Mouse (Mus musculus): ENCODE measurements around the gene Lef1.

Lef1 gene

GRCm38 (mm10) chr3:131186193-131186592 lies 75.9 kb downstream of the Lef1 start:
- in situ Hi-C loops (cut with MboI, MseI): no loop called here

GRCm38 (mm10) chr3:131190239-131190638 lies 80.0 kb downstream of the Lef1 start:
- in situ Hi-C loops (cut with MboI, MseI): no loop called here

GRCm38 (mm10) chr3:131190671-131191367 lies 80.5 kb downstream of the Lef1 start:
- in situ Hi-C loops (cut with MboI, MseI): no loop called here

- in situ Hi-C loops (cut with MboI, MseI): no loop called here
Observed at GRCm38 (mm10) chr3:131191454-131191853, 81.2 kb downstream of the Lef1 start.

- in situ Hi-C loops (cut with MboI, MseI): no loop called here
Observed at GRCm38 (mm10) chr3:131196050-131196449, 85.8 kb downstream of the Lef1 start.

DNA sequence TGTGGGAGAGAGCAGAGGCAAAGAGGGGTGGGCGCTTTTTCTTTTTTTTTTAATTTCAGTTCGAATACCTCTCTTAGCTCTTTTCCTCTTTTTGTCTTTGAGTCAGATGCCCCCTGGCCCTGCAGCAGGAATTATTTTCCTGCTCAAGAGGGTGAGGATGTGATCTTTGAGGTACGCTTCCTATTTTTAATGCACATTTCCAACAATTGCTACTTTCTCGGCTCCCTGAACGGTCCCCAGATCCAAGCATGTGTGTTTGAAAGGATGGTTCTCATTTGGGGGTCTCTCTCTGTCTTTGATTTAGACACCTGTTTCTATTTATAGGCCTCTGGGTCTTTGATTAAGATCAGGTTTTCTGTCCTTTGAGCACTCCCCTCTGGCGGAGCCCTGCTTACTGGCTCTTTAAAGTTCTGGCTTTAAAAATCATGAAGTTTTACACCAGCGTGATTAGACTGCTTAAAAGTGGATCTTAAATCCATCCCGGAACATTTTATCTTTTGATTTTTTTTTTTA lies 86.3 kb downstream of the Lef1 start:
- in situ Hi-C loops (cut with MboI, MseI): no loop called here

GRCm38 (mm10) chr3:131198991-131199390 lies 88.7 kb downstream of the Lef1 start:
- in situ Hi-C loops (cut with MboI, MseI): no loop called here

DNA sequence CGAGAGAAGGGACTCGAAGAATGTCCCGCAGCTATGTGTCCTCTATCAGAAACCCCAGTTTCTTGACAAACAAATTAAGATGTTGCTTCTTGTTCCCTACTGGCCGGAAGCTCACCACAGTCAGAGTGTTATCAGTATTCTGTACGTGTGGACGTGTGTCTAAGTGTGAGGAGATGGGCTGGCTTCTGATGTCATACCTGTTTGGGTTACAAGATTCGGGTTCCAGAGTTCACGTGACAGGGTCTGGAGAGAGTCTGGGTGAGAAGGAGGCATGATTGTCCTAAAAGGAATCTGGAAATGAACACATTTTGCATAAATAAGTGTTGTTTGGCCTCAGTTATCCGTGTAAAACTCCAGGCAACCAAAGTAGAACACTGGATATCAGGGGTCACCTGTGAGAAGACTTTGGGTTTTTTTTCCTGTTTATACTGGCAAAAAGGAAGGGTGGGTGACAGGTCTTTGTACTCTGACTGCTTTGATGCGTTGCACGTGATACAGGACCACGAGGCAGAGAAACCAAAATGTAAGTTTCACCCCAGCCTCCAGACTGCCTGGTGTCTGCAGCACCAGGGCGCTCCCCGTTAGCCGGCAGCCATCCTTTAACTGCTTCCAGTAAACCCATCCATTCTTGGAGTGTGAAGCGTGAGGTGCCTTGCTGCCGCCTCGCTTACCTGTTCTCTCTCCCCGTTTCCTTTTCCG lies 89.5 kb downstream of the Lef1 start:
- in situ Hi-C loops (cut with MboI, MseI): no loop called here

DNA sequence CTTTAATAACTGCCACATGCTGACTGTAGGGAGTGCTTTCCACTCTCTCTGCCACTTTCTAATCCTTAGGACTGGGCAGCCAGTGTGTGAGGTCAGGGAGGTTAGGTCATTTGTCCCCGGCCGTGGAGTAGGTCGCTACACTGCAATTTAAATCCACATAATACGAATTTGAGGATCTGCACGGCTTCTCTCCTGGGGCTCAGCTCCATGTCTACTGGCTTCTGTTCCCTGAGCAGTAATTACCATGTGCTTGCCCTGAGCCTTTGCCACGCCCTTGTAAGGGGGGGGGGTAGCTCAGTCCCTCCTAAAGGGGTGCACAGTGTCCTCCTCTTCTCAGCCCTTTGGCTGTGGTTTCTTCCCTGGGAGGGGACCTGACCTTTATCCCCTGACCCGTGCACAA lies 92.0 kb downstream of the Lef1 start:
- in situ Hi-C loops (cut with MboI, MseI): no loop called here

DNA sequence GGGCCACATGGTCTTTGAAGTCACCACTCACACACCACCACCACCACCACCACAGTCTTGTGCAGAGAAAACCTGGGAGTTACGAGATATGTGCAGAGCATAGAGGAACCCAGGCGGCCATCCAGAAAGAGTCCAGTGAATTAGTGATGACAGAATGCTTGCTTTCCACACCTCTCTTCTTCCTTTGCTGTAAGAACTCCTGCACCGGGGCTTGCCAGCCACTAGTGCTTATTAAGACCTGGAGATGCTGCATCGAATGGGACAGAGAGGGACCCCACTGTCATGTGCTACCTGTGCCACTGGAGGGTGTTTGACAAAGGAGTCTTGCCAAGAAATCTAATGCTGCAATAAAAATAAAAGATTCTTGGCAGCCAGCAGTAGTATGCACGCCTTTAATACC lies 97.6 kb downstream of the Lef1 start:
- in situ Hi-C loops (cut with MboI, MseI): loop anchor here (5.0 kb wide), 1 partner anchor 91 kb away; no protein-coding TSS in a partner anchor

DNA sequence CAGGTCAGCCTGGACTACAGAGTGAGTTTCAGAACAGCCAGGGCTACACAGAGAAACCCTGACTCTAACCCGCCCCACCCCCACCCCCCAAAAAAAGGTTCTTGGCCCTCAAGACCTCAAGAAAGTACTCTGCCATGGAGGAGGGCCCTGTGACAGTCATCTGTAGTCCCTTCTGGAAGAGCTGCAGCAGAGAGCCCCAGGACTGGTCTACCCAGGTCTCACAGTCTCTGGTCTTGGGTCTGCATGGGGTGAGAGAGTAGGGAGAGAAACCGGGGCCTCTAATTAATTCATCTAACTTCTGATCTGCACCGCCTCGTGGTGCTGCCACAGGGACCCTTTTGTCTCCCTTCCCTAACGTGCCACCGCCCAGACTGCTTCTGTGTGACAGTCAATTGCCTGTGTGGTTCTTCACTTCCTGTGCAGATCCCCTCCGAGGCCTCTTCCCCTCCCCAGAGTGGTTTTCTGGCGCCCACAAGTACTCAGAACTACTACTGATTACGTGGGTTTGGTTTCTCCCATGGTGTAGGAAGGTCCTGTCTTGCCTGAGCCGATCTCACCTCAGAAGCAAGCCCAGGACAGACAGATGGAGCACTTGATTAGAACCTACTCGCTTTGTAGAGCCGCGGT lies 98.1 kb downstream of the Lef1 start:
- in situ Hi-C loops (cut with MboI, MseI): loop anchor here (5.0 kb wide), 1 partner anchor 91 kb away; no protein-coding TSS in a partner anchor

DNA sequence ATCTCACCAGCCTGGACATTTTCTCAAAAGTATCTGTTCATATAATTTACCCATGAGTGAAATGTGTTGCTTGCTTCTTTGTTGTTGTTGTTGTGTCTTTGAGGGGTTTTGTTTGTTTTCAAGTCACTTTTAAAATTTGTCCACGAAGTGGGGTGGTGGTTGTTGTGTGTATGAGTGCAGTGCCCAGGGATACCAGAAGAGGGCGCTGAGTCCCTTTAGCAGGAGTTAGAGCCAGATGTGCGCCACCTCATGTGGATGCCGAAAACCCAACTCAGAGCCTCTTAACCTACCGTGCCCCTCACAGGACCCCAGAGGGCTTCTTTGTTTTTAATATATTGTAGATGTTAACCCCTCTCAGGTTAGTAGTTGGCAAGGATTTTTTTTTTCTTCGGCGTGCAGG lies 101.9 kb downstream of the Lef1 start:
- in situ Hi-C loops (cut with MboI, MseI): no loop called here

GRCm38 (mm10) chr3:131214060-131214658 lies 103.9 kb downstream of the Lef1 start:
- in situ Hi-C loops (cut with MboI, MseI): no loop called here

DNA sequence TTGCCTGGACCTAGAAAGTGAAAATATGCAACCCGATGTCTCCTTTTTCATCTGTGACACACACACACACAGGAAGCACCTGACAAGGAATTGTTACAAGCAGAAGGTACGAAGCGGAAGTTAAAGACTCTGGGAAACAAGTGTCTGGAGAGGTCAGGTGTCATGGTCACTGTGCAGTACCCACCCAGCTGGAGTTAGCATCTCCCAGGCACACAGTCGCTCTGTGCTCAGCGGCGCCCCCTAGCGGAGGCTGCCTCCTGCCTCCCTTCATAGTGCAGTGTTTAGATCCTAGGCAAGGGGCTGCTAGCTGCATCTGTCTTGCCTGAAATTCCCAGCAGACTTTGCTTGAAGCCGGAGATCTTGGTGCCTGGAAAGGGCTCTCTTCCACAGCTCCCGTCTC lies 104.6 kb downstream of the Lef1 start:
- in situ Hi-C loops (cut with MboI, MseI): no loop called here

GRCm38 (mm10) chr3:131218636-131219390 lies 108.5 kb downstream of the Lef1 start:
- in situ Hi-C loops (cut with MboI, MseI): no loop called here

GRCm38 (mm10) chr3:131228083-131228482 lies 117.8 kb downstream of the Lef1 start:
- in situ Hi-C loops (cut with MboI, MseI): loop anchor here (5.0 kb wide), 1 partner anchor 476 kb away; no protein-coding TSS in a partner anchor

DNA sequence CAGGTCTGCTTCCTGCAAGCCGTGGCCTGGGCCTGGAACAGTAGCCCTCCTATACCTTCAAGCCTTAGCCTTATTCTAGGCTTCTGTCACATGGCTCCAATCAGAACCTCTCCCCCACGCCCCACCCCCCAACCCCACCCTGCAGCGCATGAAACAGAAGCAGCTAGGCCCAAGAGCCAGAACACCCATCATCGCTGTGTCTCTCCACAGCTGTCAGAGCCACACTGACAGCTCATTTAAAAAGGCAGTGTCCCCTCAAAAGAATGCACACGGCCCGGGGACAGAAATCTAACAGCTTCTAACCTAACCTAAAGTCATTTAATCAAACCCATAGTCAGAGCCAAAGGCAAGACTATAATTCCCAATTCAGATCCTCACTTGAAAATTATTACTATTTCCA lies 126.8 kb downstream of the Lef1 start:
- in situ Hi-C loops (cut with MboI, MseI): loop anchor here (5.0 to 10.0 kb wide), 2 partner anchors 345 to 522 kb away; no protein-coding TSS in a partner anchor

- in situ Hi-C loops (cut with MboI, MseI): loop anchor here (5.0 to 10.0 kb wide), 2 partner anchors 346 to 523 kb away; no protein-coding TSS in a partner anchor
Observed at GRCm38 (mm10) chr3:131237785-131238633, 127.7 kb downstream of the Lef1 start.

DNA sequence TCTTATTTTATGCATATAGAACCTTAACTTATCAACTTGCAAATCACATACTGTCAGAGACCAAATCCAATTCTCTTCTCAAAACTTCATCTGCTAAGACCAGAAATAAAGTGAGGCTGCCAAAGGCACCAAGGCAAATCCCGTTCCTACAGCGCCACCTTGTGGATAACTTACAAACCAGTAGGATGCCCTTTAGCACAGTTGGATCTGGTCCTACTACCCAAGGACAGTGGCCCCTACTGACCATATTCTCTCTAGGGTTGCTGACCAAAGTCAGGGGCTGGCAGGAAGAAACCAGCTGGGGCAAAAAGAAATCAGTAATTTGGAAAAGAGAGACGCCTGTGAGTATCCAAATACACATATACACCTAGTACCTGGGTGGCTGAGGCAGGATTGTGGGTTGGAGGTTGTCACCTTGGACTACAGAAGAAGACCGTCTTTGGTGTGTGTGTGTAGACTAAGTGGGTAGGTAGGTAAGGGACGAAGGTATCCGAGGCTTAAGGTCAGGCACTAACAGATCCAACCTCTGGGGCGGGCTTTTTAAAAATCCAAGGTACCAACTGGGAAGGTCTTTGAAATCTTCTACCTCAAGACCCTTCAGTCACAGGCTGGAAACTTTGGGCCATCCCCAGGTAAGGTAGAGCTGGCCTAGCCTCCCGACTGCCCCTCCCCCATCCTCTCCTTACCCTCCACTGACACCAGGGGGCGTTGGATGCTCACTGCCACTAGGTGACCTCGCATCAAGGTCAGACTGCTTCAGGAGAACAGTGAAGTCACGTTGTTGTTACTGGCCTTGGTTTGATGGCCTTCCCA lies 135.7 kb downstream of the Lef1 start:
- in situ Hi-C loops (cut with MboI, MseI): no loop called here
